Mouse (Mus musculus): ENCODE measurements around the gene Clasrp. TPM values are rescaled to one million over a fixed set of nuclear protein-coding genes. Genes with fewer than 3 reads are reported as not detected.
"Not testable (repeated sequence)": the region's sequence is repeated elsewhere in the genome, so short reads cannot be mapped to it uniquely, and the experiment has no call there.

The Clasrp gene
- total RNA-seq, 2 experiments from 2014 or later: 78.0 to 81.5 TPM

DNA sequence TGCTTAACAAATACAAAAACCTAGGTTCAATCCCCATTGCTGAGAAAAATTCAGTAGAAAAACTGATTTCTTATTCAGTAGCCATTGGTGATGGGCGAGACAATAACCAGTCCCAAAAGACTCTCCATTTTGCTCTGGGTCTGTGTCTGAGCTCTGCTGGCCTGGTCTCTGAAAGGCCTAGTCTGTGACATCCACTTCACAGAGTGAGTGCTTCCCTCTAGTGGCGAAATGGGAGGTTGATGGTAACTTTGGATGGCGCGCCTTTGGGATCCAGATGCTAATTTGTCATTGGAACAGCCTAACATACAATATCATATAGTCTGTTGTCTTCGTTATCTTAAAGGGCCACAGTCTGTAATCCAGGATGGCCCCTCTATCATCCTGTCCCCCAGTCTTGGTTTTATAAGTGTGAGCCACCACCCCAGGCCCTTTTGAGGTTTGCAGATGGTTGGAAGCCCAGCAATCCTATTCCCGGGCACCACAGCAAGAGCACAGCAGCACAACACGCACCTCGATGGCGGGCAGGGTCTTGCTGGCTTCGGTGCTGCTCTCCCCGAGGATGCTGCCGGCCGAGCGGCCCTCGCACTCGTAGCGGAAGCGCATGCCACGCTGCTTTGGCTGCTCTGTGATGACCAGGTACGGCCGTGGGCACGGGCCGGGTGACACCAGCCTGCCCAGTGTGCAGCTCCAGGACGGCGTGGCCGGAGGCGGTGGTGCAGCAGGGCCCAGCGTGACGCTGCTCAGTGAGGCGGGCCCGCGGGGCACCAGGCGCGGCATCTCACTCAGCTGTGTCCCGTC lies 14.9 kb upstream of the Clasrp start:
- intact Hi-C loops (cut with DNase I): no loop called here

DNA sequence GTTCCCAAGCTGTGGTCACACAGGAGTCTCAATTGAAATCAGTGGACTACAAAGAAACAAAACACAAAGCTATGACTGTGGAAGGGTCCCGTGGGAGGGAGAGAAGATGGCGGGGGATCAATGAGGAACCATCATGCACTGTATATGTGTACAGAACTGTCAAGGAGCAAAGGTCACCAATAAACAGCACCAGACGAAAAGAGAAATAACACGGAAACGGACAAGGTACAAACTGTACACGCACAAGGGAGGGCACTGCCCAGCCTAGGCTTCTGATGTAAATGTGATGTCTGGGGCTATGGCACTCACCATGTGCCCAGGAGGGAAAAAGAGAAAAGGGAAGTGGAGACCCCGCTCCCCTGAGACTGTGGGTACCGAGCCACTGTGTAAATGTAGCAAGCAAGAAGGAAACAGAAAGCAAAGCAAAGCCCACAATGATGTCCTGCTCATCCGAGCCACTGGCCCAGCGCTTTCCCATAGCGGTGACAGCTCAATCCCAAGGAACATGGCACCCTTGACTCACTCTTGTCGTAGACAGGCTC lies 10.8 kb upstream of the Clasrp start:
- intact Hi-C loops (cut with DNase I): no loop called here
- no peak for DNase-seq (ENCODE audit: extremely low spot score in 1 of 2, low spot score in 2 of 2)

More for the DNA sequence above, 14.9 kb upstream of the Clasrp start:
- DNase-seq (ENCODE audit: extremely low spot score in 1 of 2, low spot score in 2 of 2): peak; percentile 67 to 73

DNA sequence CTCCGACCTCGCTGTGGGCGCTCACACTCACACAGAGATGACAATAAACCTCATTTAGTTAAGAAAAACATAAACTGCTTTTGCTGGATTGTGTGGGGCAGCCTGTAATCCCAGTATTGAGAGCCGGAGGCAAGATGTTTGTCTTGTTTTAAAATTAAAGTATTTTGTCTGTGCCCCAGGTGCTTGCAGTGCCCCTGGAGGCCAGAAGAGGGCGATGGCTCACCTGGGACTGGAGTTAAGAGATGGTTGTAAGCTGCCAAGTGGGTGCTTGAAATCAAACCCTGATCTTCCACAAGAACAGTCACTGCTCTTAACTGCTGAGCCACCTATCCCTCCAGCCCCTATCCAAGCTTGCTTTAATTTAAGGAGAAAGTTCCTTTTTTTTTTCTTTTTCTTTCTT lies 6.7 kb upstream of the Clasrp start:
- no peak for DNase-seq (ENCODE audit: extremely low spot score in 1 of 2, low spot score in 2 of 2)
- intact Hi-C loops (cut with DNase I): no loop called here

DNA sequence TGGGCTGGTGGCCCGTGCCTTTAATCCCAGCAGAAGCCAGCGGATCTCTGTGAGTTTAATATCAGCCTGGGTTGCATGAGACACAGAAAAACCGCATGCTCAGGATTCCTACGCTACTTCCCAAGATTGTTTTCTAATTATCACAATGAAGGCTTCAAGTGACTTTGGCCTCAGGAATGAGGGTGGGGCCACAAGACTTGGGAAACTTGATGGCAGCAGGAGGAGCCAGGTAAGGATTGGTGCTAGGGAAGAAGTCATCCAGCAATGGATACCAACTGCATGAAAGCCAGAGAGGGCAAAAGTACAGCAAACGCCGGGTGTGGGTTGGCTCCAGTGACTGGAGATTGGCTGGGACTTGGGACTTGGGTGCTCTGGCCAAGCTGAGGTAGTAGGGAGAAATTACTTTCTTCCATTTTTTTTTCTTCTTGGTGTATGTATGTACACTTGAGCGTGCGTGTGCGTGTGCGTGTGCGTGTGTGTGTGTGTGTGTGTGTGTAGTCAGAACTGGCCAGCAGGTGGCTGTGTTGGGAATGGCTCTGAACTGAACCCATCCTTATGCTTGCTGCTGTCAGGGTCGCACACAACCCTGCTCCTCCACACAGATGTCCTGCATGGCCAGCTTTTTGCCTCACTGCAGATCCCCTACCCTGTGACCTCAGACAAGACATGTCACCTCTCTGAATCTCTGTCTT lies 5.5 kb upstream of the Clasrp start:
- intact Hi-C loops (cut with DNase I): no loop called here
- DNase-seq (ENCODE audit: extremely low spot score in 1 of 2, low spot score in 2 of 2): no peak

DNA sequence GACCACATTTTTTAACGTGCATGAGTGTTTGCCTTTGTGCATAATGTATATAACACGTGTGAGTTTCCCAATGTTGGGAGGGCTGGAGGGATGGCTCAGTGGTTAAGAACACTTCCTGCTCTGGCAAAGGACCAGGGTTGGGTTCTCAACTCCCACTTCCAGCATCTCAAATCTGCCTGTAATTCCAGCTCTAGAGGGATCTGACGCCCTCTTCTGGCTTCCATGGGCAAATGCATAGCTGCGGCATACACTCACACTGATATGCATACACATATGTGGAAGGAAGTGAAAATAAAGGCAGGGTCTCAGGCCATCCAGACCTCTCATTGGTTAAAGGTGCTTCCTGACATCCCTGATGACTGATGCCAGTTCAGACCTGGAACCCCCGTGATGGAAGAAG lies 3.0 kb upstream of the Clasrp start:
- intact Hi-C loops (cut with DNase I): no loop called here
- DNase-seq (ENCODE audit: extremely low spot score in 1 of 2, low spot score in 2 of 2): no peak

GRCm38 (mm10) chr7:19604606-19605214 lies 424 bp upstream of the Clasrp start:
- DNase-seq (ENCODE audit: extremely low spot score in 1 of 2, low spot score in 2 of 2); intact Hi-C loops (cut with DNase I): not testable (repeated sequence)

DNA sequence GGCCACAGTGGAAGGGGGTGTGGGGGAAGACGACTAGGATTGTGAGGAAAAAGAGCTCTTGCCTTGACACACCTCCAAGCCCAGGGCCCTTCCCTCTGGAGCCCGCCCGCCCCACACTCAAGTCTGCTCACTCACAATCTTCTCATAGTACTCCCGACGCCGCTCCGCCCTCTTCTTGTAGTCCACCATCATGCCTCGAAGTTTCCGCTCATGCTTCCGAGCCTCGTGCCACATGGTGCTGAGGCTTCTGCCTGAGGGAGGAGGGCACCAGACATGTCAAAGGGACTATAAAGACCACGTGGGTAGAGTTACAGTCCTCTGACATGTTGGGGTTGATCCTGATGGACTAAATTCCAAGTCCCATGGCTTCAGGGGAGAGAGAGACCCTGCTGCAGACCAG lies 1.2 kb downstream of the Clasrp start:
- intact Hi-C loops (cut with DNase I): no loop called here
- no peak for DNase-seq (ENCODE audit: extremely low spot score in 1 of 2, low spot score in 2 of 2)

DNA sequence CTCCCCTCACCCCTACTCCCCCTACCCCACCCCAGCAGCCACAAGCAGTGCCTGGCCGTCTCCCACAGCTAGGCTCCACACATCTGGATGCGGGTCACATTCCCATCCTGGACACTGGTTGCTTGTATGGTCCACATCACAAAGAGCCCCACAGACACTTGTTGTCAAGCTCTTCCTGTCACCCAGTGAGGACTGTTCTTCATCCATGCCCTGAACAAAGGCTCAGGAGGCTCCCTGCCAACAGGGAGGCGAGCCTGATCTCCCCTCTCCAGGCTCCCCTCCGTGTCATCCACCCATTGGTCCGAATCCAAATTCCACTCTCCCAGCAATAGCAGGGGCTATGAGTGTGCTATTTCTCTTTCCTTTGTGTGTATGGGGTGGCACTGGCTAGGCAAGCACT lies 3.7 kb downstream of the Clasrp start:
- intact Hi-C loops (cut with DNase I): no loop called here
- peak in 1 of 2 experiments; percentile 58 for DNase-seq (ENCODE audit: extremely low spot score in 1 of 2, low spot score in 2 of 2)

GRCm38 (mm10) chr7:19593061-19593730 lies 11.1 kb downstream of the Clasrp start:
- DNase-seq (ENCODE audit: extremely low spot score in 1 of 2, low spot score in 2 of 2): no peak
- intact Hi-C loops (cut with DNase I): no loop called here

- peak; percentile 72 to 82 for DNase-seq (ENCODE audit: extremely low spot score in 1 of 2, low spot score in 2 of 2)
- intact Hi-C loops (cut with DNase I): no loop called here
Measured at GRCm38 (mm10) chr7:19589917-19590316, 14.4 kb downstream of the Clasrp start.

DNA sequence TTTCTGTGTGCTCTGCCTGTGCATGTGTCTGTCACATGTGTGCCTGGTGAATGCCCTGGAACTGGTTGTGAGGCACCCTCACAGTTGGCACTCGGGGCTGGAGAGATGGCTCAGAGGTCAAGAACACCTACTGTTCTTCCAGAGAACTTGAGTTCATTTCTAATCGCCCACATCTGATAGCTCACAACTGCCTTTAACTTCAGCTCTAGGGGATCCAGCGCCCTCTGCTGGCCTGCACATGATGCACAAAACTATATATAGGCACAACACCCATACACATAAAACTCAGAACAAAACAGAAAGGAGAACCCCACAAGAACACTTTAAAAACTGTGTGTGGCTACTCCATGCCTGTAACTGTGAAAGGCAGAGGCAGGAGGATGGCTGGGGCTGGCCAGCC lies 15.1 kb downstream of the Clasrp start:
- peak in 1 of 2 experiments; percentile 68 for DNase-seq (ENCODE audit: extremely low spot score in 1 of 2, low spot score in 2 of 2)

GRCm38 (mm10) chr7:19586269-19586668 lies 18.0 kb downstream of the Clasrp start:
- intact Hi-C loops (cut with DNase I): no loop called here
- no peak for DNase-seq (ENCODE audit: extremely low spot score in 1 of 2, low spot score in 2 of 2)

More for the DNA sequence above, 15.1 kb downstream of the Clasrp start:
- intact Hi-C loops (cut with DNase I): no loop called here

DNA sequence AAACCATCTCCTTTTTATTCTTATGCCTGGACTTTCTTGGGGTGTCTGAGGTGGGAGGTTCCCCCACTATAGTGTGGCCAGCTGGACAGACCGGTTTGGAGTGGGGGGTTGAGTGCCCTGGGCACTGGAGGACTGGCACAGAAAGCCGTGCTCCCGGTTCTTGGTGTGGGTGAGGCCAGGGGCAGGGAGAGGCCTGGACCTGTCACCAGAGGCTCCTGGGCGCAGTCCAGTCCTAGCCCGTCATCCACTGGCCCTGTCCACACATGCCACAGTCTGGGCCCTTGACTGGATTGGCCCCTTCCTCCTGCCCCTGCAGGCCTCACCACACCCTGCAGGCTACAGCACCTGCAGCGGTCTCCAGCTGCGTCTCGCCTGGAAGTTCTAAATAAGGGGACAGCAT lies 23.7 kb downstream of the Clasrp start:
- DNase-seq (ENCODE audit: extremely low spot score in 1 of 2, low spot score in 2 of 2): no peak
- intact Hi-C loops (cut with DNase I): no loop called here

DNA sequence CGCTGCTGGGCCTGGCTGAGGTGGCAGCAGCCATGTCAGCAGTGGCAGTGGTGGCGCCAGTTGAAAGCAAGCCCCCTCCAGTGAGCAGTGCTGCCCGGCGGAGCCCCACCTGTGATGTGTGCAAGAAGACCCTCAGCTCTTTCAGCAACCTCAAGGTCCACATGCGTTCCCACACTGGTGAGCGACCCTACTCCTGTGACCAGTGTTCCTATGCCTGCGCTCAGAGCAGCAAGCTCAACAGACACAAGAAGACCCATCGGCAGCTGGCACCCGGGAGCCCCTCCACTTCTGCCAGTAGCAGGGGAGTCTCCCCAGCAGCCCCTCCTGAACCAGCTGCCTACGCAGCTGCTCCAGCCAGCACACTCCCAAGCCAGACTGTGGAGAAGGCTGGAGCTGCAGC lies 24.5 kb downstream of the Clasrp start:
- DNase-seq (ENCODE audit: extremely low spot score in 1 of 2, low spot score in 2 of 2): no peak
- intact Hi-C loops (cut with DNase I): no loop called here

GRCm38 (mm10) chr7:19578436-19578835 lies 25.9 kb downstream of the Clasrp start:
- no peak for DNase-seq (ENCODE audit: extremely low spot score in 1 of 2, low spot score in 2 of 2)
- intact Hi-C loops (cut with DNase I): no loop called here

GRCm38 (mm10) chr7:19577877-19578414 lies 26.3 kb downstream of the Clasrp start:
- intact Hi-C loops (cut with DNase I): no loop called here
- DNase-seq (ENCODE audit: extremely low spot score in 1 of 2, low spot score in 2 of 2): no peak

GRCm38 (mm10) chr7:19577141-19577852 lies 27.0 kb downstream of the Clasrp start, which contains the start of the genes Zfp296 and Gemin7:
Zfp296 (plus strand) TSS chr7:19577287.
Gemin7 (minus strand) TSS chr7:19577595.
- intact Hi-C loops (cut with DNase I): no loop called here
- DNase-seq (ENCODE audit: extremely low spot score in 1 of 2, low spot score in 2 of 2): peak in 1 of 2 experiments; percentile 56

GRCm38 (mm10) chr7:19575559-19575958 lies 28.7 kb downstream of the Clasrp start:
- intact Hi-C loops (cut with DNase I): no loop called here

More at GRCm38 (mm10) chr7:19575559-19575958, 28.7 kb downstream of the Clasrp start:
- no peak for DNase-seq (ENCODE audit: extremely low spot score in 1 of 2, low spot score in 2 of 2)

Measured in left cerebral cortex, postnatal 10 days (tissue).